In the genomic region with DNA sequence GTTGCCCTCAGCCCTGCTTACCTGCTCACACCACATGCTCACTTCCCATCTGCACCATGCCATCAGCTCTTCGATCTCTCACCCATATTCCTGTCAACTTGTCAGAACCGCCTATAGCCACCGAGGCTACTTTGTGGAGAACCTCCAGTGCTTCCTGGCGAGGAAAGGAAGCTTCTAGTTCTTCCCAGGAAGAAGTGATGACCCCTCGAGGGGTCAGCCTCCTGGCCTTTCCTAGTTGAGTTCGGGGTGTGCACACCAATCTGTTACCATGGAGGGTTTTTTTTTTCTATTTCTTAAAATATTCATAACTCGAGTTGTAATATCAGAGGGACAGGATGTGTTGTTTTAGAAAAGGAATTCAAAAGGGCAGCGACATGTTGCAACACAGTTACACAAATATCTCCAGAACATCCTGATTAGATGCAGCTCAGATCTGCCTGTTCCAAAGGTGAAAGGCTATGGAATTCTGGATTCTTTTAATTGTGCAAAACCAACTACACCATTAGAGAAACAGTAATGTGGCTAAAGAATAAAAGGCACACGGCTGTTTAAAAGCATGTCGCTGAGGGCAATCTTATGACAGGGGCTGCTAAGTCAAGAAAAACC, we compare ENCODE assay signal across 21 mouse cellular contexts.
DNase-seq lines count a peak whose midpoint lies in the region; ATAC-seq and TF ChIP-seq lines count a peak whose summit lies in the region.
"Had no signal": no experiment of that assay in that cellular context is flagged by ENCODE, and none has a peak within 500 bp of the region (broad histone marks: within the 10 kb centered on the region; RNA-seq: fewer than 3 reads in every experiment).

No protein-coding gene starts in this region.

- no peaks in the 10 kb centered on the region for H3K9me3 ChIP-seq in lung, postnatal 0 days (ENCODE audit: low read length)
- H3K9me3 ChIP-seq: forebrain, embryonic 10.5 days; hindbrain, embryonic 12.5 days; limb, embryonic 15.5 days; lung, embryonic 15.5 days; megakaryocyte, embryonic 14.5 days; midbrain, embryonic 13.5 days; stomach, embryonic 15.5 days had no signal

- WGBS in heart, adult 2 months = 65% methylated on average over 10 of the region's 10 CpGs
- WGBS in lung, postnatal 0 days = 61% methylated on average over 10 of the region's 10 CpGs
- 60% methylated on average over 10 of the region's 10 CpGs for WGBS in lung, adult 2 months

- intact Hi-C loops in heart, adult 2 months (cut with DNase I) = no loop called here

- H3K4me3 ChIP-seq in heart, adult 2 months = no peak overlapping the region
- H3K4me3 ChIP-seq in lung, postnatal 0 days (ENCODE audit: low read depth, low read length) = no peak overlapping the region
- H3K4me3 ChIP-seq in lung, adult 2 months (replicated peaks; ENCODE audit: extremely low read depth, low read depth, low read length) = no peak overlapping the region
- H3K4me3 ChIP-seq: forebrain, embryonic 10.5 days; hindbrain, embryonic 12.5 days; limb, embryonic 15.5 days; lung, embryonic 15.5 days; megakaryocyte, embryonic 14.5 days; midbrain, embryonic 13.5 days; stomach, embryonic 15.5 days had no signal

- no peaks in the 10 kb centered on the region for H3K27me3 ChIP-seq in heart, adult 2 months (ENCODE audit: control insufficient read depth, insufficient read depth, low read length)
- H3K27me3 ChIP-seq in lung, postnatal 0 days (replicated peaks; ENCODE audit: insufficient read depth, low read length) = no peaks in the 10 kb centered on the region
- H3K27me3 ChIP-seq: hindbrain, embryonic 12.5 days; limb, embryonic 15.5 days; lung, embryonic 15.5 days; megakaryocyte, embryonic 14.5 days; midbrain, embryonic 13.5 days; stomach, embryonic 15.5 days had no signal

- no peak overlapping the region; the same call in 1 of the 2 replicates for H3K27ac ChIP-seq in heart, adult 2 months
- peak overlapping the region; percentile 79 for H3K27ac ChIP-seq in lung, postnatal 0 days (ENCODE audit: low read length)
- H3K27ac ChIP-seq: forebrain, embryonic 10.5 days; hindbrain, embryonic 12.5 days; limb, embryonic 15.5 days; lung, embryonic 15.5 days; midbrain, embryonic 13.5 days; stomach, embryonic 15.5 days had no signal

- no peak overlapping the region for H3K9ac ChIP-seq in heart, adult 2 months (ENCODE audit: low read depth, low read length)
- H3K9ac ChIP-seq in lung, postnatal 0 days (replicated peaks; ENCODE audit: low read depth) = no peak overlapping the region
- H3K9ac ChIP-seq: hindbrain, embryonic 12.5 days; limb, embryonic 15.5 days; lung, embryonic 15.5 days; midbrain, embryonic 13.5 days; stomach, embryonic 15.5 days had no signal

- TF ChIP-seq CTCF in heart, adult 2 months (IDR thresholded peaks at IDR 0.05) = no peak
- TF ChIP-seq CTCF in lung, postnatal 0 days (IDR thresholded peaks at IDR 0.05) = no peak
- no peak for TF ChIP-seq CTCF in lung, adult 2 months (IDR thresholded peaks at IDR 0.05; ENCODE audit: insufficient read depth, low read length)

- TF ChIP-seq EP300 in heart, adult 2 months (IDR thresholded peaks at IDR 0.05; ENCODE audit: insufficient read depth, low read depth, low read length) = no peak
- peak; percentile 97 for TF ChIP-seq EP300 in lung, postnatal 0 days (IDR thresholded peaks at IDR 0.05)

- no peaks in the 10 kb centered on the region for H3K79me2 ChIP-seq in heart, adult 2 months (replicated peaks; ENCODE audit: control insufficient read depth, insufficient read depth, low read length)

- peak; percentile 32 for ATAC-seq in lung, postnatal 0 days
- ATAC-seq: CD4-positive, CD25-positive, alpha-beta regulatory T cell, adult 4 months; forebrain, embryonic 16.5 days; midbrain, embryonic 13.5 days had no signal

- TF ChIP-seq POLR2A in heart, adult 2 months (IDR thresholded peaks at IDR 0.05; ENCODE audit: insufficient read depth, low read depth, low read length) = no peak
- TF ChIP-seq POLR2A in lung, adult 2 months (IDR thresholded peaks at IDR 0.05; ENCODE audit: borderline replicate concordance, extremely low read depth, low read depth, low read length) = no peak

- no peaks in the 10 kb centered on the region for H3K4me1 ChIP-seq in heart, adult 2 months (ENCODE audit: control insufficient read depth, insufficient read depth, low read length)
- no peaks in the 10 kb centered on the region for H3K4me1 ChIP-seq in lung, postnatal 0 days (ENCODE audit: insufficient read depth, low read depth, low read length)
- peaks cover 3% of the 10 kb centered on the region for H3K4me1 ChIP-seq in lung, adult 2 months (ENCODE audit: control insufficient read depth, insufficient read depth, low read length)
- H3K4me1 ChIP-seq: forebrain, embryonic 10.5 days; hindbrain, embryonic 12.5 days; limb, embryonic 15.5 days; lung, embryonic 15.5 days; megakaryocyte, embryonic 14.5 days; midbrain, embryonic 13.5 days; stomach, embryonic 15.5 days had no signal

- H3K36me3 ChIP-seq in heart, adult 2 months (ENCODE audit: control insufficient read depth, insufficient read depth, low read length) = no peaks in the 10 kb centered on the region
- no peaks in the 10 kb centered on the region for H3K36me3 ChIP-seq in lung, postnatal 0 days (ENCODE audit: insufficient read depth, low read length)
- H3K36me3 ChIP-seq: hindbrain, embryonic 12.5 days; lung, embryonic 15.5 days; stomach, embryonic 15.5 days had no signal

- DNase-seq in heart, adult 11 months = peak; percentile 86
- no peak for DNase-seq in heart, adult 2 months
- DNase-seq in kidney, postnatal 36 days = peak; percentile 15 to 49
- no peak for DNase-seq in kidney, postnatal 10 days
- DNase-seq in lung, postnatal 0 days (ENCODE audit: low spot score) = peak; percentile 79
- no peak for DNase-seq in lung, adult 2 months
- DNase-seq in lung, postnatal 36 days = peak; percentile 61
- DNase-seq: cerebellum, adult 11-12 months; cerebellum, postnatal 10 days; gastrocnemius, postnatal 25 days; layer of hippocampus, adult 9-11 months; thymus, adult 2 months had no signal

- no peak overlapping the region for H3K4me2 ChIP-seq in lung, postnatal 0 days (replicated peaks; ENCODE audit: low read depth, low read length)
- H3K4me2 ChIP-seq: hindbrain, embryonic 12.5 days; limb, embryonic 15.5 days; lung, embryonic 15.5 days; midbrain, embryonic 13.5 days; stomach, embryonic 15.5 days had no signal

Comparison
In these comparisons a context has a peak if more than half of its experiments do, and no peak if none do; other contexts are left out.
1. DNase-seq: peak in heart, adult 11 months (single experiment), kidney, postnatal 36 days (2 of 2), lung, postnatal 0 days (single experiment) and lung, postnatal 36 days (single experiment); none in heart, adult 2 months (0 of 2), kidney, postnatal 10 days (single experiment) and lung, adult 2 months (single experiment).